Mouse (Mus musculus): ENCODE measurements around the gene 1700061G19Rik.

DNA sequence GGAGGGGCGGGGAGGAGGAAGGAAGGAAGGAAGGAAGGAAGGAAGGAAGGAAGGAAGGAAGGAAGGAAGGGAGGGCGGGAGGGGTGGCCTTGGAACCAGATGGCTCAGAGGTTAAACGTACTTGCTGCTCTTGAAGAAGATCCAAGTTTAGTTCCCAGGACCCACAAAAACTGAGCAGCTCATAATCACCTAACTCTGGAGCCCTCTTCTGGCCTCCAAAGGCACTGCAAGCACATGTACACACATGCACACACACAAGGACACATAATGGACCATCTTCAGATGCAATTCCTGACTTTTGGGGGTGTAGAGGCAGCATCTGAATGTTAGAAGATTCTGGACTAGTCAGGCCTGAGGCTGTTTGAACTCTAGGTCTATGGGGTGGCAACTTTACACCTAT is 12.8 kb downstream of the 1700061G19Rik start:
- no peak for TF ChIP-seq MYOG (IDR thresholded peaks at IDR 0.05; ENCODE audit: control insufficient read depth in 1 of 3, insufficient read depth in 1 of 3, insufficient read length in 2 of 3, low read depth in 2 of 3)
- TF ChIP-seq POLR2AphosphoS2 (IDR thresholded peaks at IDR 0.05; ENCODE audit: insufficient read length, low read depth): no peak
- no peak for TF ChIP-seq TCF3 (IDR thresholded peaks at IDR 0.05; ENCODE audit: insufficient read length, low read depth)
- no peak for TF ChIP-seq POLR2A (IDR thresholded peaks at IDR 0.05; ENCODE audit: insufficient read length, low read depth)
- no peak for TF ChIP-seq TCF12 (IDR thresholded peaks at IDR 0.05; ENCODE audit: insufficient read depth, poor library complexity, severe bottlenecking)
- TF ChIP-seq CEBPB (IDR thresholded peaks at IDR 0.05; ENCODE audit: insufficient read depth, poor library complexity, severe bottlenecking): no peak
- TF ChIP-seq USF1 (IDR thresholded peaks at IDR 0.05; ENCODE audit: low read depth): no peak
- no peak for TF ChIP-seq REST (IDR thresholded peaks at IDR 0.05; ENCODE audit: insufficient read depth, insufficient read length)
- no peak for TF ChIP-seq MAX (IDR thresholded peaks at IDR 0.05; ENCODE audit: low read depth)
- TF ChIP-seq E2F4 (IDR thresholded peaks at IDR 0.05; ENCODE audit: insufficient read depth): no peak
- TF ChIP-seq SRF (IDR thresholded peaks at IDR 0.05; ENCODE audit: control insufficient read depth, insufficient read length, low read depth): no peak
- no peak for TF ChIP-seq MYOD1 (IDR thresholded peaks at IDR 0.05; ENCODE audit: control insufficient read depth in 1 of 3, insufficient read length in 2 of 3, low read depth in 2 of 3)
